Mouse (Mus musculus): ENCODE measurements around the gene Retreg3.

Retreg3 gene

GRCm38 (mm10) chr11:101052751-101053473 lies 66.8 kb downstream of the Retreg3 start:
- no peak for DNase-seq (ENCODE audit: low read depth)

- DNase-seq (ENCODE audit: low read depth), result no peak
These were observed 68.1 kb downstream of the Retreg3 start for GRCm38 (mm10) chr11:101051617-101052016.

GRCm38 (mm10) chr11:101051051-101051493 lies 68.6 kb downstream of the Retreg3 start:
- no peak for DNase-seq (ENCODE audit: low read depth)

GRCm38 (mm10) chr11:101050359-101050758 lies 69.3 kb downstream of the Retreg3 start:
- DNase-seq (ENCODE audit: low read depth), result no peak

- no peak for DNase-seq (ENCODE audit: low read depth)
These were observed 72.2 kb downstream of the Retreg3 start for GRCm38 (mm10) chr11:101047502-101047901.

GRCm38 (mm10) chr11:101046440-101046839 lies 73.3 kb downstream of the Retreg3 start:
- no peak for DNase-seq (ENCODE audit: low read depth)
